Mouse (Mus musculus) kidney, embryonic 15.5 days (tissue): ENCODE data around the gene Sumf2. TPM values are rescaled to one million over a fixed set of nuclear protein-coding genes. Genes with fewer than 3 reads are reported as not detected.

Experiments used
- ATAC-seq: fragments of 200-750 bp; cut with Nextera tagmentation; replicated peaks from 2 replicates; pipeline ENCODE4 v1.8.0; 2017; ENCODE audit warnings: moderate TSS enrichment; ENCODE audit not compliant: low FRiP score
- H3K27ac ChIP-seq: fragments of 300-500 bp; sonication (generic); 2 replicates; pipeline ENCODE4 v1.5.1; 2015; ENCODE audit warnings: mild to moderate bottlenecking, inconsistent platforms
- H3K27me3 ChIP-seq: fragments of 300-500 bp; sonication (generic); 2 replicates; pipeline ENCODE4 v1.6.1; 2015; ENCODE audit warnings: inconsistent platforms
- H3K36me3 ChIP-seq: fragments of 300-500 bp; sonication (generic); 2 replicates; pipeline ENCODE4 v1.6.1; 2015; ENCODE audit warnings: inconsistent platforms
- H3K4me1 ChIP-seq: fragments of 300-500 bp; sonication (generic); 2 replicates; pipeline ENCODE4 v1.6.1; 2015; ENCODE audit warnings: inconsistent platforms
- H3K4me2 ChIP-seq: fragments of 300-500 bp; sonication (generic); 2 replicates; pipeline ENCODE4 v1.6.1; 2015; ENCODE audit warnings: moderate library complexity, mild to moderate bottlenecking, inconsistent platforms
- H3K4me3 ChIP-seq: fragments of 300-500 bp; sonication (generic); replicated peaks from 2 replicates; pipeline ENCODE4 v1.5.1; 2015; ENCODE audit warnings: mild to moderate bottlenecking, inconsistent platforms
- H3K9ac ChIP-seq: fragments of 300-500 bp; sonication (generic); 2 replicates; pipeline ENCODE4 v1.6.1; 2015; ENCODE audit warnings: mild to moderate bottlenecking, inconsistent platforms
- H3K9me3 ChIP-seq: fragments of 300-500 bp; sonication (generic); replicated peaks from 2 replicates; pipeline ENCODE4 v1.6.1; 2016; ENCODE audit warnings: inconsistent platforms
- WGBS: fragments of 180-500 bp; shearing (Covaris S2); methylation state at CpG from one replicate; pipeline ENCODE4 v1.1.7; 2015; ENCODE audit warnings: mixed read lengths; 5-methylcytosine and 5-hydroxymethylcytosine counted together
- polyA plus RNA-seq: library from polyadenylated mRNA; unstranded; fragments of >200 nt; fragmentation: Nextera tagmentation; extraction: Ambion mirVana; gene quantifications from 2 replicates; pipeline ENCODE4 v1.2.1, GENCODE M21; 2015

The Sumf2 gene
- polyA plus RNA-seq, 1 experiment from 2014 or later, result 61.2 TPM

GRCm38 (mm10) chr5:129909591-129909990 is 62.8 kb downstream of the Sumf2 start:
- Histone ChIP-seq H3K27ac (no peak overlapping the region), H3K4me1 (peaks cover 18% of the 10 kb centered on the region), H3K9me3 (no peaks in the 10 kb centered on the region), H3K27me3 (no peaks in the 10 kb centered on the region), H3K9ac (no peak overlapping the region), H3K4me3 (no peak overlapping the region), H3K4me2 (0 out of 2 replicates have a peak overlapping the region, but pooled peaks have one; percentile 90), H3K36me3 (no peaks in the 10 kb centered on the region)
- WGBS, result 80% methylated on average over 7 of the region's 7 CpGs
- ATAC-seq, result no peak

Other genes with a start within 250 kb of the Sumf2 start
- 5.2 and 5.6 TPM in 2 replicates for gene Zfp11, start 176.9 kb upstream of the Sumf2 start, polyA plus RNA-seq
- gene Sept14, start 138.5 kb upstream of the Sumf2 start, polyA plus RNA-seq, result not detected in 2 replicates
- 198 and 199 TPM in 2 replicates for gene Mrps17, start 131.5 kb upstream of the Sumf2 start, polyA plus RNA-seq
- 141 and 144 TPM in 2 replicates for gene Nipsnap2, start 121.9 kb upstream of the Sumf2 start, polyA plus RNA-seq
- 59.8 and 62.4 TPM in 2 replicates for gene Psph, start 59.5 kb upstream of the Sumf2 start, polyA plus RNA-seq
- 984 and 1,043 TPM in 2 replicates for gene Chchd2, start 40.5 kb downstream of the Sumf2 start, polyA plus RNA-seq
- 6.4 and 7.1 TPM in 2 replicates for gene Zbed5, start 48.7 kb downstream of the Sumf2 start, polyA plus RNA-seq
- gene Phkg1, start 51.6 kb downstream of the Sumf2 start, polyA plus RNA-seq, result 0.27 and 0.31 TPM in 2 replicates
- gene Nupr1l, start 61.6 kb downstream of the Sumf2 start, polyA plus RNA-seq, result 3.6 and 4.2 TPM in 2 replicates
- gene Vkorc1l1, start 95.0 kb downstream of the Sumf2 start, polyA plus RNA-seq, result 26.3 and 30.2 TPM in 2 replicates
- gene Gusb, start 156.1 kb downstream of the Sumf2 start, polyA plus RNA-seq, result 53.7 and 55.2 TPM in 2 replicates
- gene Asl, start 182.3 kb downstream of the Sumf2 start, polyA plus RNA-seq, result 49.9 and 50.6 TPM in 2 replicates
- gene Crcp, start 182.3 kb downstream of the Sumf2 start, polyA plus RNA-seq, result 39.0 and 40.6 TPM in 2 replicates
- gene Tpst1, start 226.3 kb downstream of the Sumf2 start, polyA plus RNA-seq, result 67.7 and 72.5 TPM in 2 replicates